Mouse (Mus musculus): ENCODE data around the gene Gm43064. TPM values are rescaled to one million over a fixed set of nuclear protein-coding genes. Genes with fewer than 3 reads are reported as not detected.

The Gm43064 gene
- polyA plus RNA-seq, 1 experiment from 2014 or later: 1.1 TPM

DNA sequence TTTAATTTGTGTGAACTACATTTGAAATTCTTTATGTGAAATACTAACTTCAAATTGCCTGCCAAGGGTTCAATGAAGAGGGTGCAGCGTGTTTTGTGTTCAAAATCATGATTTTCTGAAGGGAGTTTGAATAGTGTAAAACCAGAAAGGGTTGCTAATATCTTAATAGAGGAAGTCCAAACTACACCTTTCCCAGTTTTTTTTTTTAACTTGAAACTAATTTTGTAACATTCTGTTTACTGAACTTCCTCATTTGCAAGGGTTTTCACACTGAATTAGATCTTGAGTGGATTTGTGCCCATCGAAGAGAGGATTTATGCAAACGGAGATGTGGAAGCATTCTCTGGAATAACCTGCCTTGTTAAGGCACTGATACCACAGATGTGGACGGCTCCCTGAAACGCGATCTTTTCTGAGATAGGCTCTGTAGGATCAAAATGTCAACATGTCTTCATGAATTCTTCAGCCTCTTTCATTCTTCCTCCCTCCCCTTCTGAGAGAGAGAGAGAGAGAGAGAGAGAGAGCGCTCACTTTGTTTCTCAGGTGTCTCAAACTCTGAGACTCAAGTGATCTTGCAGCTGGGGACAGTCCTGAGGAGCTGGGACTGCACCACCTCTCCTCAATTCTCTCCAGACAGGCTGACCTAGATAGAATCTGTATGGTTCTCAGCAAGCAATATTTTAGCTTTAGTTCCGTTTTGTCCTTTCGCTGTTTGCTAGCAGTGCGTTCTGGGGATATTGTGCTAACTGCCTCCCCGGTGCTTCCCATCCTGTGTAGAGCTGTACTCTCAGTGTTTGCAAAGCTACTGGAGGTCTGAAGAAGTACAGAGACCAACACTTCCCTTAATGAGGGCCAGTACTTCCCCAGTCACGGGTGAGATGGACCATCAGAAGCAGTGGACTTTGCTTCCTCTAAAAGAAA lies 49.8 kb downstream of the Gm43064 start, which contains the start of gene Ptpn22:
Gene Ptpn22 (plus strand): TSS at position 915 of the 921 bp plus-strand sequence.
- ATAC-seq (ENCODE audit: insufficient read depth, low FRiP score): no peak
- 66% methylated on average over 12 of the region's 12 CpGs for WGBS
- Histone ChIP-seq H3K4me1 (ENCODE audit: control insufficient read depth, insufficient read depth, low read length) (0 out of 2 replicates have a peak, but pooled peaks cover 4% of the 10 kb centered on the region), H3K9ac (ENCODE audit: low read length) (no peak within 1 kb of the TSS), H3K4me2 (ENCODE audit: low read depth, low read length) (no peak within 1 kb of the TSS), H3K27me3 (ENCODE audit: control insufficient read depth, insufficient read depth, low read length) (no peaks in the 10 kb centered on the region), H3K9me3 (replicated peaks; ENCODE audit: control insufficient read depth, low read length) (no peaks in the 10 kb centered on the region), H3K36me3 (ENCODE audit: control insufficient read depth, insufficient read depth, low read length) (no peaks in the 10 kb centered on the region), H3K4me3 (replicated peaks; ENCODE audit: low read length) (0 out of 2 replicates have a peak within 1 kb of the TSS, but pooled peaks have one; percentile 11), H3K27ac (ENCODE audit: low read length) (peak within 1 kb of the TSS; percentile 57)

DNA sequence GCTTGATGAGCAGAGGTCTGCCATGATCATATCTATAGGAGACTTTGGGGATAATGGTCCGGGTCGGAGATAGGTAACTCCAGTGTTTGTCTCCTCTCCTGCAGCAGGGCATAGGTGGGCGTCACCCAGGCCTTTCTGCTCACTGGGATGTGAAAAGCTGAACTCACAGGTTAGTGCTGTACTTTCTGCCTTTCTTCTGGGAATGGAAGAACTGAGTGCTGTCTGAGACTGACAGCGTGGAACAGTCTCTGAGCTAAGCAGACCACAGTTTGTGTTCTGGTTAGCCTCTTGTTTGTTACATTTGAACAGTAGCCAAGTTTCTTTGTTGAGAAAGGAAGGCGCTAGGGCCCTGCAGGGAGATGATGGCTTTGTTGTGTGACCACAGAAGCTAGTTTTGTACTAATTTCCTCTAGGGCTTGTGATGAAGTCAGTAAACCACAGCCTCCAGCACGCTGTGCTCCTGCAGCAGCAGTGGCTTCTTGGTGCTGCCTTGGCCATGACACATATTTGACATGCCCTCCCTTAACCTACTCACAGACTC lies 50.5 kb downstream of the Gm43064 start:
- Histone ChIP-seq H3K4me2 (ENCODE audit: low read depth, low read length) (no peak overlapping the region), H3K27ac (ENCODE audit: low read length) (peak overlapping the region; percentile 57), H3K9me3 (replicated peaks; ENCODE audit: control insufficient read depth, low read length) (no peaks in the 10 kb centered on the region), H3K4me3 (replicated peaks; ENCODE audit: low read length) (no peak overlapping the region), H3K36me3 (ENCODE audit: control insufficient read depth, insufficient read depth, low read length) (no peaks in the 10 kb centered on the region), H3K9ac (ENCODE audit: low read length) (no peak overlapping the region), H3K27me3 (ENCODE audit: control insufficient read depth, insufficient read depth, low read length) (no peaks in the 10 kb centered on the region), H3K4me1 (ENCODE audit: control insufficient read depth, insufficient read depth, low read length) (0 out of 2 replicates have a peak, but pooled peaks cover 4% of the 10 kb centered on the region)
- no peak for ATAC-seq (ENCODE audit: insufficient read depth, low FRiP score)
- WGBS: 65% methylated on average over 6 of the region's 6 CpGs

DNA sequence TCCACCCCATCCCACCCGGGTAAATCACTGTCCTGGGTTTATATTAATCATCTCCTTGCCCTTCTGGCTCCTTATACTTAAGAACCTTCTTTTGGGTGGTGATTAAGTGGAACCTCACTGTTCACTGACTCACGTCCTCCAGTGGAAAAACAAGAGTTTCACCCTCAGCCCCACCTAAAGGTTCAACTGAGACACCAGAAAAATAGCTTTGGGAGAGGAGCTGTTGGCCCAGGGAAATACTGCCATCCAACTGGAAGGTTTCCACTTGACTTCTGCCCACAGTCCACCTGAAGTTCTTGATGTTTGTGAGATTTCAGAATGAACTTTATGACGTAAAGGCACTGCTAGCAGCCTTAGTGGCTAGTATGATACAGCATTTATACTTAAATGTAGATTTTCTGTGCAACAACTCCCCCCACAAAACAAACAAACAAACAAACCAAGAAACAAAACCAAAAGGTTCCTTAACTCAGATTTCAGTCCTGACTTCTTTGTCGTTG lies 53.4 kb downstream of the Gm43064 start:
- WGBS: 67% methylated on average over 4 of the region's 4 CpGs
- H3K9ac ChIP-seq (ENCODE audit: low read length): no peak overlapping the region
- H3K27ac ChIP-seq (ENCODE audit: low read length): no peak overlapping the region
- no peak overlapping the region for H3K4me3 ChIP-seq (replicated peaks; ENCODE audit: low read length)
- no peaks in the 10 kb centered on the region for H3K36me3 ChIP-seq (ENCODE audit: control insufficient read depth, insufficient read depth, low read length)
- H3K27me3 ChIP-seq (ENCODE audit: control insufficient read depth, insufficient read depth, low read length): no peaks in the 10 kb centered on the region
- no peak for ATAC-seq (ENCODE audit: insufficient read depth, low FRiP score)
- 0 out of 2 replicates have a peak, but pooled peaks cover 4% of the 10 kb centered on the region for H3K4me1 ChIP-seq (ENCODE audit: control insufficient read depth, insufficient read depth, low read length)
- no peaks in the 10 kb centered on the region for H3K9me3 ChIP-seq (replicated peaks; ENCODE audit: control insufficient read depth, low read length)
- H3K4me2 ChIP-seq (ENCODE audit: low read depth, low read length): no peak overlapping the region

DNA sequence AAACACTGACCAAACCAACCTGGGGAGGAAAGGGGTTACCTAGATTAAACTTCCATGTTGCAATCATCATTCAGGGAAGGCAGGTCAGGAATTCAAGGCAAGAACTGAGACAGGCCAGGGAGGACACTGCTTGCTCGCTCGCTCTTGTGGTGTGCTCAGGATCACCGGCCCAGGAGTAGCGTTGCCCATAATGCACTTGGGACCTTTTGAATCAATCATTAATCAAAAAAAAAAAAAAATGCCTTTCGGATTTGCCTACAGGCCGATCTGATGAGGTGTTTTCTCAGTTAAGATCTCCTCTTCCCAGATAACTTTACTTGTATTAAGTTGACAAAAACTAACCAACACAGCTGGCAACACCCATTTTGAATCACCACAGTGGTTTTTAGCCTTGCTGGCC lies 54.8 kb downstream of the Gm43064 start:
- no peak overlapping the region for H3K4me3 ChIP-seq (replicated peaks; ENCODE audit: low read length)
- 75% methylated on average over 6 of the region's 6 CpGs for WGBS

DNA sequence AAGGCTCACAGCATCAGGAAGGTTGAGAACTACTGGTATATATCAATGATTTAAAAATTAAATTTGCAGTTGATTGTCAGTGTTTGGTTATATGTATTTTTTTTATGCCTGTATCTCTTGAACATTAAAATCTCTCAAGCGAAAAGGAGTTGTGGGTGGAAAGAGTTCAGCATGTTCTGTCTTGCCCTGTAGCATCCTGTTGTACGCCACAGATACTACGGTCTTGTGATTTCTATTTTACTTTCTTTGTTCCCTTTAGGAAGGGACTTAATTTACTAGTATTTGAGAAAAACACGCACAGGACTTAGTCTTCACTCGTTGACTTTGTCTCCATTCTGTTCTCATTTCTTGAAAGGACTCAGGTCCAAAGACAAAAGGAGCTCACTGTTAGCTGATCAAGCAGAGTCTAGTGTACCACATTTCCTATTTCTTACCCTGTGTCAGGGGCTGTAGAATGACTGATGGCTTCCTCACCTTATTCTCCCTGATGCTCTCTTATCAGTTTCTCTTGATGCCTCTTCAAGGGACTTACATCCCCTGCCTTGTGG lies 58.1 kb downstream of the Gm43064 start:
- Histone ChIP-seq H3K27ac (ENCODE audit: low read length) (no peak overlapping the region), H3K36me3 (ENCODE audit: control insufficient read depth, insufficient read depth, low read length) (no peaks in the 10 kb centered on the region), H3K4me2 (ENCODE audit: low read depth, low read length) (no peak overlapping the region), H3K4me3 (replicated peaks; ENCODE audit: low read length) (no peak overlapping the region), H3K9me3 (replicated peaks; ENCODE audit: control insufficient read depth, low read length) (no peaks in the 10 kb centered on the region), H3K4me1 (ENCODE audit: control insufficient read depth, insufficient read depth, low read length) (no peaks in the 10 kb centered on the region), H3K9ac (ENCODE audit: low read length) (no peak overlapping the region), H3K27me3 (ENCODE audit: control insufficient read depth, insufficient read depth, low read length) (no peaks in the 10 kb centered on the region)
- WGBS: 82% methylated on average over 5 of the region's 5 CpGs
- ATAC-seq (ENCODE audit: insufficient read depth, low FRiP score): no peak

More for the DNA sequence above, 54.8 kb downstream of the Gm43064 start:
- no peak for ATAC-seq (ENCODE audit: insufficient read depth, low FRiP score)
- H3K9ac ChIP-seq (ENCODE audit: low read length): no peak overlapping the region
- no peak overlapping the region for H3K27ac ChIP-seq (ENCODE audit: low read length)
- no peaks in the 10 kb centered on the region for H3K27me3 ChIP-seq (ENCODE audit: control insufficient read depth, insufficient read depth, low read length)
- no peaks in the 10 kb centered on the region for H3K9me3 ChIP-seq (replicated peaks; ENCODE audit: control insufficient read depth, low read length)
- 0 out of 2 replicates have a peak, but pooled peaks cover 4% of the 10 kb centered on the region for H3K4me1 ChIP-seq (ENCODE audit: control insufficient read depth, insufficient read depth, low read length)
- H3K4me2 ChIP-seq (ENCODE audit: low read depth, low read length): no peak overlapping the region
- H3K36me3 ChIP-seq (ENCODE audit: control insufficient read depth, insufficient read depth, low read length): no peaks in the 10 kb centered on the region

DNA sequence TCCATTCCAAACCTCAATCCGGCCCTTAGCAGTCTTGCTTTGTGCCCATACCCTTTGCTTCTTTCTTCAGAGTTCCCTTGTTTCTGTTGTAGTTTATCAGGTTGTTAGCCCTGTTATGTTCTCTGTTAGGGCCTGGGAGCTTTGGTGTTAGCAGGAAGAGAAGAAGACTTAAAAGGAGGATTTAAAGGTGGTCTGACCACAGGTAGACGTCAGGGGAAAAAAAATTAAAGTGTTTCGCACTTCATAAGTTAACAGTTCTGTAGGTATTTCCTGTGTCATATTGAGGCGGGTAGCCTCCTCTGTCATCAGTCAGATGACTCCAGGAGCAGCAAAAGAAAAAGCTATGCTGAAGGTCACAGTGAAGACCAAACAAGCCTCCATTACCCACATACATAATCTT lies 58.6 kb downstream of the Gm43064 start:
- no peaks in the 10 kb centered on the region for H3K9me3 ChIP-seq (replicated peaks; ENCODE audit: control insufficient read depth, low read length)
- no peak overlapping the region for H3K27ac ChIP-seq (ENCODE audit: low read length)
- H3K4me3 ChIP-seq (replicated peaks; ENCODE audit: low read length): no peak overlapping the region
- H3K4me1 ChIP-seq (ENCODE audit: control insufficient read depth, insufficient read depth, low read length): no peaks in the 10 kb centered on the region
- no peak overlapping the region for H3K9ac ChIP-seq (ENCODE audit: low read length)
- WGBS: 75% methylated on average over 4 of the region's 4 CpGs
- no peak for ATAC-seq (ENCODE audit: insufficient read depth, low FRiP score)
- H3K27me3 ChIP-seq (ENCODE audit: control insufficient read depth, insufficient read depth, low read length): no peaks in the 10 kb centered on the region
- H3K4me2 ChIP-seq (ENCODE audit: low read depth, low read length): no peak overlapping the region
- H3K36me3 ChIP-seq (ENCODE audit: control insufficient read depth, insufficient read depth, low read length): no peaks in the 10 kb centered on the region

DNA sequence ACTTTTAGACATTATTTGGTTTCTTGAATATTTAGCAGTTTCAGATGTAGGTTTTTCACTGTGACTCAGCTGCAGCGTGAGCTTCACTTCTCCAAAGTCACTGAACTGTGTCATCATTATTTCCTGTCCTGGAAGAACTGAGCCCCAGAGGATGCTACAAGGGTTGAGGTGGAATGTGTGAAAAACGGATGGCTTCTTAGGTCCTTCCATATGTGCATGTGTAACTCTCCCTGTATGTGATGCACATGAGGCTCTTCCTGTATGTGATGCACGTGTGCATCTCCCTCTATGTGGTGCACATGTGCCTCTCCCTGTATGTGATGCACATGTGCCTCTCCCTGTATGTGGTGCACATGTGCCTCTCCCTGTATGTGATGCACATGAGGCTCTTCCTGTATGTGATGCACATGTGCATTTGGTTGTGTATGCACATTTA lies 63.3 kb downstream of the Gm43064 start:
- no peak overlapping the region for H3K4me2 ChIP-seq (ENCODE audit: low read depth, low read length)
- WGBS: 70% methylated on average over 3 of the region's 3 CpGs
- H3K36me3 ChIP-seq (ENCODE audit: control insufficient read depth, insufficient read depth, low read length): no peaks in the 10 kb centered on the region
- H3K27ac ChIP-seq (ENCODE audit: low read length): no peak overlapping the region
- H3K9ac ChIP-seq (ENCODE audit: low read length): no peak overlapping the region
- ATAC-seq (ENCODE audit: insufficient read depth, low FRiP score): no peak
- no peaks in the 10 kb centered on the region for H3K4me1 ChIP-seq (ENCODE audit: control insufficient read depth, insufficient read depth, low read length)
- no peak overlapping the region for H3K4me3 ChIP-seq (replicated peaks; ENCODE audit: low read length)
- no peaks in the 10 kb centered on the region for H3K27me3 ChIP-seq (ENCODE audit: control insufficient read depth, insufficient read depth, low read length)
- H3K9me3 ChIP-seq (replicated peaks; ENCODE audit: control insufficient read depth, low read length): no peaks in the 10 kb centered on the region

DNA sequence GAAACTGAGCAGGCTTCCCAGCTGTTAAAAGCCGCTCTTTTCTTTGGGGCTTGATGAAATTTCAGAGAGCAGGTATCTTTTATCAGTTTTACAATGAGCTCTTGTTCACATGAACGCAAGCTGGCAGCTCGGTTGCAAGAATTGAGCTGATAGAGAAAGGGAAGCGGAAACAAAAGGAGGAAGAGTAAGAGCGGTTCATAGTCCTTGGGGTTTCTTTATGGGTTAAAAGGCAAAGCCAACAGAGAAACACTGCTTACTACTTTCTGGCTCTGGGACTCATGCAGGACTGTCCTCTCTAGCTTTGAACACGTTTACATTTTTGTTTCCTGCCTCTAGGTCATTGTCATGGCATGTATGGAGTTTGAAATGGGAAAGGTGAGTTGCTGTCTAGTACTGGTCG lies 65.0 kb downstream of the Gm43064 start:
- Histone ChIP-seq H3K9me3 (replicated peaks; ENCODE audit: control insufficient read depth, low read length) (no peaks in the 10 kb centered on the region), H3K9ac (ENCODE audit: low read length) (no peak overlapping the region), H3K4me1 (ENCODE audit: control insufficient read depth, insufficient read depth, low read length) (no peaks in the 10 kb centered on the region), H3K27ac (ENCODE audit: low read length) (no peak overlapping the region), H3K4me2 (ENCODE audit: low read depth, low read length) (no peak overlapping the region), H3K36me3 (ENCODE audit: control insufficient read depth, insufficient read depth, low read length) (no peaks in the 10 kb centered on the region), H3K27me3 (ENCODE audit: control insufficient read depth, insufficient read depth, low read length) (no peaks in the 10 kb centered on the region), H3K4me3 (replicated peaks; ENCODE audit: low read length) (no peak overlapping the region)
- ATAC-seq (ENCODE audit: insufficient read depth, low FRiP score): no peak
- WGBS: 64% methylated on average over 7 of the region's 7 CpGs

DNA sequence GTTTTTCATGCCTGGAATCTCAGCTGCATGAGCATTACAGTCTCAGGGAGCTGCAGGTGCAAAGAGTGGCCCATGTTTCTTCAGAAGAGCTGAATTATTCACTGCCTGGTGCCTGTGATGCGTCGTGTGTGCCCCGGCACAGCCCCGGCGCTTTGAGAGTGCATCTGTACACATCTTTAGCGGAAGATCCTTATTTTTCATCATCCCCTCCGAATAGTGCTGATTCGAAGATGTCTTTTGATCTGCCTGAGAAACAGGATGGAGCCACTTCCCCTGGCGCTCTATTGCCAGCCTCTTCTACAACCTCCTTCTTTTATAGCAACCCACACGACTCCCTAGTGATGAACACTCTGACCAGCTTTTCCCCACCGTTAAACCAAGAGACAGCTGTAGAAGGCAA lies 76.6 kb downstream of the Gm43064 start:
- Histone ChIP-seq H3K27me3 (ENCODE audit: control insufficient read depth, insufficient read depth, low read length) (no peaks in the 10 kb centered on the region), H3K9ac (ENCODE audit: low read length) (no peak overlapping the region), H3K4me3 (replicated peaks; ENCODE audit: low read length) (no peak overlapping the region), H3K36me3 (ENCODE audit: control insufficient read depth, insufficient read depth, low read length) (no peaks in the 10 kb centered on the region), H3K4me1 (ENCODE audit: control insufficient read depth, insufficient read depth, low read length) (no peaks in the 10 kb centered on the region), H3K4me2 (ENCODE audit: low read depth, low read length) (no peak overlapping the region), H3K27ac (ENCODE audit: low read length) (no peak overlapping the region), H3K9me3 (replicated peaks; ENCODE audit: control insufficient read depth, low read length) (no peaks in the 10 kb centered on the region)
- ATAC-seq (ENCODE audit: insufficient read depth, low FRiP score): no peak
- 71% methylated on average over 11 of the region's 11 CpGs for WGBS

All from stomach, embryonic 16.5 days (tissue).